Mouse (Mus musculus) G1E (cell line): ENCODE data around the gene Itsn1. TPM values are rescaled to one million over a fixed set of nuclear protein-coding genes. Genes with fewer than 3 reads are reported as not detected.

Source experiments
- ATAC-seq: 2 replicates; pipeline ENCODE4 v1.8.0; 2016; ENCODE audit warnings: mild to moderate bottlenecking; ENCODE audit not compliant: insufficient number of reproducible peaks, poor library complexity, low FRiP score, severe bottlenecking; ENCODE audit errors: extremely low read depth
- DNase-seq: peaks from one replicate; pipeline ENCODE4 v3.0.0; 2012; ENCODE audit warnings: low spot score
- H3K27me3 ChIP-seq: 2 replicates; pipeline ENCODE4 v1.6.1; 2012; ENCODE audit warnings: mild to moderate bottlenecking, low read length, inconsistent platforms; ENCODE audit not compliant: insufficient read depth
- H3K36me3 ChIP-seq: replicated peaks from 2 replicates; pipeline ENCODE3; 2012; ENCODE audit warnings: mild to moderate bottlenecking, inconsistent platforms
- H3K4me1 ChIP-seq: 2 replicates; pipeline ENCODE4 v1.6.1; 2012; ENCODE audit warnings: low read depth, low read length, inconsistent platforms, mixed read lengths; ENCODE audit not compliant: insufficient read depth
- H3K4me3 ChIP-seq: 2 replicates; pipeline ENCODE4 v1.5.1; 2012; ENCODE audit warnings: low read depth, mild to moderate bottlenecking, inconsistent platforms, low read length, moderate library complexity, mixed read lengths
- H3K9me3 ChIP-seq: replicated peaks from 2 replicates; pipeline ENCODE4 v1.6.1; 2012; ENCODE audit warnings: inconsistent platforms
- CTCF ChIP-seq: IDR thresholded peaks from 2 replicates; pipeline ENCODE4 v1.5.1; 2012; ENCODE audit warnings: low read depth, low read length, inconsistent platforms, mixed read lengths
- GATA1 ChIP-seq: IDR thresholded peaks from 2 replicates; pipeline ENCODE4 v1.6.1; 2012; ENCODE audit warnings: borderline replicate concordance, low read length, inconsistent platforms, mixed read lengths
- GATA2 ChIP-seq: IDR thresholded peaks from 2 replicates; pipeline ENCODE4 v1.6.1; 2012; ENCODE audit warnings: low read depth, low read length, inconsistent platforms, borderline replicate concordance
- POLR2AphosphoS5 ChIP-seq: IDR thresholded peaks from 2 replicates; pipeline ENCODE4 v1.6.1; 2012; ENCODE audit warnings: low read depth, low read length, inconsistent platforms; ENCODE audit not compliant: insufficient replicate concordance
- TAL1 ChIP-seq: conservative IDR thresholded peaks from 2 replicates; pipeline ENCODE4 v1.6.1; 2012; ENCODE audit warnings: low read depth, low read length, inconsistent platforms, mixed read lengths
- polyA plus RNA-seq: library from polyadenylated mRNA; stranded (reverse); fragments of >175 nt; gene quantifications from 2 replicates; pipeline ENCODE4 v1.2.3, GENCODE M21; 2012
- total RNA-seq, 2 experiments: library from RNA; stranded (forward) in 1 of 2; stranded (reverse) in 1 of 2; fragments of 200-1000 nt in 1 of 2; fragments of >200 nt in 1 of 2; fragmentation: Nextera tagmentation in 1 of 2; gene quantifications; 2 replicates each; pipeline ENCODE4 v1.2.3; 2014 to 2017

The Itsn1 gene
- total and polyA plus RNA-seq, 3 experiments = 19.9 to 64.8 (median 32.6) TPM

DNA sequence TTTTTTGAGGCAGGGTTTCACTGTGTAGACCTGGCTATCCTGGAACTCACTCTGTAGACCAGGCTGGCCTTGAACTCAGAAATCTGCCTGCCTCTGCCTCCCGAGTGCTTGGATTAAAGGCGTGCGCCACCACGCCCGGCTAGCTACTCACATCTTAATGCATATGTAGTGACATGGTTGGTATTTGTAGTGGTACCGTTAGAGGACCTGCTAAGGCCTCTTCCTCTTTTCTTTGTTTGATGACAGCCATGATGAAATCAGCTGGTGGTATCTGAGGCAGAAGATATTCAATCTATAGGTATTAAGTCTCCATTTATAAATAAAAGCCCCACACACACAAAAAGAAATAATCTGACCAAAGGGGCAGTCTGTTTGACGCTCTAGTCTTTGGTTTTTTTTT lies 82.3 kb downstream of the Itsn1 start:
- H3K27me3 ChIP-seq = no peaks in the 10 kb centered on the region
- peaks cover 29% of the 10 kb centered on the region for H3K4me1 ChIP-seq
- H3K36me3 ChIP-seq = peaks cover 44% of the 10 kb centered on the region
- no peak for DNase-seq
- no peak overlapping the region for H3K4me3 ChIP-seq
- TF ChIP-seq POLR2AphosphoS5 (no peak), CTCF (no peak), GATA2 (no peak), TAL1 (no peak), GATA1 (no peak)
- ATAC-seq = no peak
- no peaks in the 10 kb centered on the region for H3K9me3 ChIP-seq

DNA sequence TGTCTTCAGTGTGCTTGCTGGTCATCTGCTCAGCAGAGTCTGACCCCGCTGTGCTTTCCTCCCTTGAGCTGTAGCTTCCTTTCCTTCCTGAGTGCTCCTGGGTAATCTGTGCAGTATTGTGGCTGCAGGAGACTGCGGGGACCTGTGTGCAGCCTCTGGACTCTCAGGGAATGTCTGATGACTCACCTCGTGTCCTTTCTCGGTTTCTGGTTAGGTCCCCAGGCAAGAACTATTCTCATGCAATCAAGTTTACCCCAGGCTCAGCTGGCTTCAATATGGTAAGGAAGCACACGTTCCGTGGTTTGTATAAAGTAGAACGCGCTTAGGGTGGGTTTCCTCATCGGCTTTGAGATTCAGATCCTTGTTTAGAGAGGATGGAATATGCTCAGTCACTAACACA lies 82.8 kb downstream of the Itsn1 start:
- TF ChIP-seq GATA1 (no peak), CTCF (no peak), POLR2AphosphoS5 (no peak), GATA2 (no peak), TAL1 (no peak)
- ATAC-seq (no peak), DNase-seq (no peak)
- no peaks in the 10 kb centered on the region for H3K9me3 ChIP-seq
- H3K4me1 ChIP-seq = peaks cover 27% of the 10 kb centered on the region
- H3K27me3 ChIP-seq = no peaks in the 10 kb centered on the region
- H3K4me3 ChIP-seq = no peak overlapping the region
- peaks cover 46% of the 10 kb centered on the region for H3K36me3 ChIP-seq

DNA sequence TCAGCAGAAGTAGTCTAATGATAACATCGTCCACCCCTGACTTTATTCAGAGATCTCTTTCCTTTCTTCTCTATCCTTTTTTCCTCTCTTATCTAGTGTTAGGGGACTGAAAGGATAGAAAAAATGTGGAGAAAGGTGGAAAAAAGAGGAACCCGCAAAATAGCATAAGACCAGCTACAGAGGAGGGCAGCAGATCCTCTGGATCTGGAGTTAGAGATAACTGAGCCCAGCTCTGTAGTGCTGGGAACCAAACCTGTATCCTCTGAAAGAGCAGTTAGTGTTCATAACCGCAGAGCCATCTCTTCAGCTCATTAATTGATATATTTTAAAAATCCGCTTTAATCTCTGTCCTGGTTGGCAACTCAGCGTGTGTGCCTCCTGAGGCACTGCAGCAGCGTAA lies 84.5 kb downstream of the Itsn1 start:
- 0 out of 2 replicates have a peak, but pooled peaks have one; percentile 11 for TF ChIP-seq TAL1
- no peak for TF ChIP-seq CTCF
- no peak for TF ChIP-seq POLR2AphosphoS5
- TF ChIP-seq GATA1 = no peak
- TF ChIP-seq GATA2 = no peak
- DNase-seq = no peak
- peaks cover 55% of the 10 kb centered on the region for H3K36me3 ChIP-seq
- peaks cover 25% of the 10 kb centered on the region for H3K4me1 ChIP-seq
- ATAC-seq = no peak
- H3K4me3 ChIP-seq = no peak overlapping the region
- no peaks in the 10 kb centered on the region for H3K9me3 ChIP-seq
- H3K27me3 ChIP-seq = no peaks in the 10 kb centered on the region

DNA sequence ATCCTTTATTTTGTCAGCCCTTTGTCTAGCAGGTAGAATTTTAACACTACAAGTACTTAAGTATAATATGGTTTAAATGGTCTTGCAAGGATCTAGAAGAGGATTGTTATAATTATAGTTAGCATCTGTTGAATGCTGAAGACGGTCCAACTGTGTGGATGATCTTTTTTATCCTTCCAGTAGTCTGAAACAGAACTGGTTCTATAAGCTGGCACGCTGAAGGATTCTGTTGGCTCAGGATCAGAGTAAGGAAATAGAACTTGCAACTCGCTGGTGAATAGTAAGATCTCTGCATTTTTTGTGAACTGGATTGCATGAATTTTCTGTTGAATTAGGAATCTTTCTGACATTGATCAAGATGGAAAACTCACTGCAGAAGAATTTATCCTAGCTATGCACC lies 86.0 kb downstream of the Itsn1 start:
- Histone ChIP-seq H3K9me3 (no peaks in the 10 kb centered on the region), H3K4me1 (peaks cover 19% of the 10 kb centered on the region), H3K27me3 (no peaks in the 10 kb centered on the region), H3K36me3 (peaks cover 54% of the 10 kb centered on the region), H3K4me3 (no peak overlapping the region)
- DNase-seq (no peak), ATAC-seq (no peak)
- TF ChIP-seq TAL1 (no peak), GATA2 (no peak), GATA1 (no peak), POLR2AphosphoS5 (no peak), CTCF (no peak)

DNA sequence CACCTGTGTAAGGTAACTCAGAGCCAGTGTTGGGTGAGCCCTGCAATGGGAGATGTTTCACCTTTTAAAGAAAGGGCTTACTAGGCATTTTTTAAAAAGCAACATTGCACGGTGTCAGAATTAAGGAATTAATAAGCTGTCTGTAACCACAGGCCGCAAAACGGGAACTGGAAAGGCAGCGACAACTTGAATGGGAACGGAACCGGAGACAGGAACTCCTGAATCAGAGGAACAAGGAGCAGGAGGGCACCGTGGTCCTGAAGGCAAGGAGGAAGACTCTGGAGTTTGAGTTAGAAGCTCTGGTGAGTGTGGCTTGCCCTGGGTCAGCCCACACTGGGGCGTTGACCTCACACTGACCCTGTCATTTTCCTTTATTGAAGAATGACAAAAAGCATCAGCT lies 91.2 kb downstream of the Itsn1 start:
- TF ChIP-seq POLR2AphosphoS5 = no peak
- Histone ChIP-seq H3K9me3 (no peaks in the 10 kb centered on the region), H3K36me3 (peaks cover 58% of the 10 kb centered on the region), H3K4me1 (peaks cover 41% of the 10 kb centered on the region), H3K4me3 (no peak overlapping the region), H3K27me3 (no peaks in the 10 kb centered on the region)
- no peak for ATAC-seq
- no peak for DNase-seq

DNA sequence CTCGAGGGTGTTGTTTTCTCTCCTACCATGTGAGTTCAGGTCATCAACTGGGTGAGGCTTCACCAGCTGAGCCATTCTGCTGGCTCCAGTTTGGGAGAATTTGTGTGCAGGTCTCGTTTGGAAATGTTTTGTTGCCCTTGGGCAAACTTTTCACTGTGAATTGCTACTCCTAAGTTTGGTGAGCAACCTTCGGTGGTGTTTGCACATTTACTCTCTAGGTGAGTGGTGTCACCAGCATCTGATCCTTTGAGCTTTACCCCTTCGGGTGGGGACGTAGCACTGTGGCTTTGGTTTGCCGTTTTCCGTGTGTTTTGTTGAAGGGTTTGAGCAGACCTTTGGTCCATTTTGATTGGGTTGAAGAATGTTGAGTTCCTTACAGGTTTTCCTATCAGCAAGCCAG lies 93.2 kb downstream of the Itsn1 start:
- Histone ChIP-seq H3K4me3 (no peak overlapping the region; the same call in 1 of the 2 replicates), H3K9me3 (no peaks in the 10 kb centered on the region)

More for the DNA sequence above, 93.2 kb downstream of the Itsn1 start:
- peaks cover 45% of the 10 kb centered on the region for H3K36me3 ChIP-seq
- DNase-seq = no peak
- H3K27me3 ChIP-seq = no peaks in the 10 kb centered on the region
- TF ChIP-seq GATA2 (no peak), TAL1 (no peak), GATA1 (no peak), CTCF (no peak), POLR2AphosphoS5 (no peak)
- no peak for ATAC-seq
- peaks cover 59% of the 10 kb centered on the region for H3K4me1 ChIP-seq
